Mouse (Mus musculus): ENCODE results near the gene Slc16a13.
"Not testable (repeated sequence)": the region's sequence is repeated elsewhere in the genome, so short reads cannot be mapped to it uniquely, and the experiment has no call there.

The Slc16a13 gene

DNA sequence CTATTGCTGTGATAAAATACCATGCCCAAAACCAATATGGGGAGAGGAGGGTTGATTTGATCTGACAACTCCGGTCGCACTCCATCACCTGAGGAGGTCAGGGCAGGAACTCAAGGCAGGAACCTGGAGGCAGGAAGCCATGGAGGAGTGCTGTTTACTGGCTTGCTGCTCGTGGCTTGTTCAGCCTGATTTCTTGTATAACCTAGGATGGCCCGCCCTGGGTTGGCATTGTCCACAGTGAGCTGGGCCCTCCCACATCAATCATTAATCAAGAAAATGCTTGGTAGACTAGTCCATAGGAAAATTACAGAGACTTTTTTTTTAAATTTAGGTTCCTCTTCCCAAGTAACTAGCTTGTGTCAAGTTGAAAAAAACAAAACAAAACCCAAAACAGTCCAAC is 46.4 kb downstream of the Slc16a13 start:
- DNase-seq (ENCODE audit: extremely low read depth, insufficient read length, low spot score) = no peak

DNA sequence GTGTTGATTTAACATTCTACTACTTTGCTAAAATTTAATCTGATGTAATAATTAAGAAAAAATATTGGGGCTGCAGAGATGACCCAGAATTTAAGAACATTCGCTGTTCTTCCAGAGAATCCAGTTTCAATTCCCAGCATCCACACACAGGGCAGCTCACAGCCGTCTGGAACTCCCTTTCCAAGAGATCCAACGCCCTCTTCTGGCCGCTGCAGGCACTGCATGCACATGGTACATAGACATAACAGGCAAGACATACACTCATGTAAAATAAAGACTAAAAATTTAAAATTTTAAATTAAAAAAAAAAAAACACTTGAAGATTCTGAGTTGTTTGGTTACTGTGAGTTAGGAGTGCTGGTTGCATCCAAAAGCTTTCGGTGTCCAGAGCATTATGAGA is 48.6 kb downstream of the Slc16a13 start:
- no peak for DNase-seq (ENCODE audit: extremely low read depth, insufficient read length, low spot score)

DNA sequence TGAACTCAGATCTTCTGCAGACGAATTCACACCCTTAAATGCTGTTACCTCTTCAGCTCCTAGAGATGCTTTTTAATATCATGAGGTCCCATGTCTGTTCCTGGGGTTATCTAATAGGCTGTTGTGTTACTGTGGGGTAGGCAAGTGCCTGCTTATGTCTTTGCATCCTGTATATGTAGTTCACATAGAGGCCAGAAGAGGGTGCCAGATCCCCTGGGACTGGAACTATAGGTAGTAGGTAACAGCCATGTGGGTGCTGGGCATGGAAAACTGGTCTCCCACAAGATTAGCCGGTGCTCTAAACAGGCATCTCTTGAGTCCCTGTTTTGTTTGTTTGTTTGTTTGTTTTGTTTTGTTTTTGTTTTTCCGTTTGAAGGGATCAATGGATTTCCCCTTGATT is 49.0 kb downstream of the Slc16a13 start:
- peak; percentile 32 for DNase-seq (ENCODE audit: extremely low read depth, insufficient read length, low spot score)

DNA sequence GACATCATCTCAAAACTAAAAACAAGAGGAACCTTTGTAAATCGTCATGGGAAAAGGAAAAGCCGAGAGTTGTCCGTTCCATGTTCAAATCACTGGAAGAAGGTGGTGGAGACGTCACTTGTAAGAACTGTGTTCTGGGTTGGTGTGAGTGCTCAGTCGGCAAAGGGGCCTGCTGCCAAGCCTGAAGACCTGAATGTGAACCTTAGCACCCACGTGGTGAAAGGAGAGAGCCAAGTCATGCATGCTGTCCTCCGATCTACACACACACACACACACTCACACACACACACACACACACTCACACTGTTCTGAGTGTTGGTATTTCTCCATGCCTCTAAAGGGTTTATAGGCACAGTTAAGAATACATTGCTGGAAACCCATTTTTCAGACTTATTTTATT is 49.7 kb downstream of the Slc16a13 start:
- no peak for DNase-seq (ENCODE audit: extremely low read depth, insufficient read length, low spot score)

DNA sequence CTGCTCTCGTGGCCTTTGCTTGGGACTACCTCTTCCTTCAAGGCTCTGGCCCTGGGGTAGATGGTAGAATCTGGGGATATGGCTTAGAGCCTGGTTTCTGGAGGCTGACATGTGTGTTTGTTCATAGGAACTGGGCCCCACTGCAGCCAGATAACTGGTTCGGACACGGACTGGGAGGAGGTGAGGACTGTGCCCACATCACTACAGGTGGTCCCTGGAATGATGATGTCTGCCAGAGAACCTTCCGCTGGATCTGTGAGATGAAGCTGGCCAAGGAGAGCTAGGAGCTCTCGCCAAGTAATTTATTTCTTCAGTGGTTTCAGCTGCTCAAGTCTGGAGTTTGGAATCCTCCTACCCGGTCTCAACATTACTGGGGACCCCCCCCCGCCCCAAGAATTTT is 50.6 kb downstream of the Slc16a13 start:
- no peak for DNase-seq (ENCODE audit: extremely low read depth, insufficient read length, low spot score)

DNA sequence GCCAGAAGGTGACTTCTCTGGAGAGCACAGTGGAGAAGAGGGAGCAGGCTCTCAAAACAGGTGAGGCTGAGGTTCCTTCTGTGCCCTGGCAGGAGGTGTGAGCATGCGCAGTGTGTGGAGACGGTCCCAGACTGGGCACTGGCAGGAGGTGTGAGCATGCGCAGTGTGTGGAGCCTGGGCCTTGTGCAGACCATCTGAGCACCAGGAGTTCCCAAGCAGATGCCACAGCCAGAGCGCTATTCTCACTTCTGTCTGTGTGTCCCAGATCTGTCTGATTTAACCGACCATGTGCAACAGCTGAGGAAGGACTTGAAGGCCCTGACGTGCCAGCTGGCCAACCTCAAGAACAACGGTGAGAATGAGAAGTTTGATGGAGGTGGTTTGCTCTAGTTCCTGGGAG is 51.4 kb downstream of the Slc16a13 start:
- DNase-seq (ENCODE audit: extremely low read depth, insufficient read length, low spot score) = not testable (repeated sequence)

DNA sequence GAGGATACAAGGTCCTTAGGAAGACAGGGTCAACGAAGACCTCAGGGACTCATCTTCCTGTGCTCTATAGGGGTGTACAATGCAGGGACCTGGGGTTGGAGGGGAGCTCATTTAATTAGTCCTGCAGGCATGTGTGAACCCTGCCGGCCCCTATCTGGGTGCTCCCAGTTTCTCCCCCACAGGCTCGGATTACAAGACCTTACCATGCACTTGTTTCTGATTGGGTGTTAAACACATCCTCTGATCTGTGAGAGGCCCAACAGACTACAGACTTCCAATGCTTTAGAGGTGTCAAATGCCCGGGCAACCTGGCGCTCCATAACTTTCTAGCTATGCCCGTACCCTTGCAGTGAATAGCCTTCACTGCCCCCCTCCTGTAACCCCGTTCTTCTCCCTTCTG is 52.7 kb downstream of the Slc16a13 start:
- no peak for DNase-seq (ENCODE audit: extremely low read depth, insufficient read length, low spot score)
